ENCODE assay signal across 22 mouse cellular contexts in genomic region chr12:16196917-16197316, GRCm38 (mm10).
A peak's percentile ranks its signal among the peaks of the same experiment; 100 is the strongest.
DNase-seq lines count a peak whose midpoint lies in the region; ATAC-seq lines count a peak whose summit lies in the region.
"Had no signal": no experiment of that assay in that cellular context is flagged by ENCODE, and none has a peak within 500 bp of the region (broad histone marks: within the 10 kb centered on the region; RNA-seq: fewer than 3 reads in every experiment).

No protein-coding gene starts in this region.

- no peak overlapping the region for H3K4me2 ChIP-seq in heart, embryonic 12.5 days

- H3K9ac ChIP-seq in heart, embryonic 12.5 days: no peak overlapping the region

- no peaks in the 10 kb centered on the region for H3K9me3 ChIP-seq in heart, embryonic 12.5 days (replicated peaks)
- H3K9me3 ChIP-seq: G1E had no signal

- no peaks in the 10 kb centered on the region for H3K27me3 ChIP-seq in heart, embryonic 12.5 days (replicated peaks)
- H3K27me3 ChIP-seq: CH12.LX had no signal

- intact Hi-C loops in left cerebral cortex, postnatal 10 days (cut with DNase I): no loop called here

- no peaks in the 10 kb centered on the region for H3K4me1 ChIP-seq in heart, embryonic 12.5 days (replicated peaks)

- no peak overlapping the region for H3K4me3 ChIP-seq in heart, embryonic 12.5 days

- no peaks in the 10 kb centered on the region for H3K36me3 ChIP-seq in heart, embryonic 12.5 days
- H3K36me3 ChIP-seq: G1E had no signal

- DNase-seq in heart, adult 11 months: peak; percentile 51
- DNase-seq in testis, postnatal 14 days (ENCODE audit: low spot score): peak; percentile 14
- DNase-seq in testis, postnatal 10 days (ENCODE audit: low spot score): no peak
- no peak for DNase-seq in right cerebral cortex, postnatal 25 days
- no peak for DNase-seq in left cerebral cortex, postnatal 10 days (ENCODE audit: extremely low spot score in 1 of 2, low spot score in 2 of 2)
- DNase-seq: adrenal gland, adult 2 months; adrenal gland, adult 8-10 months; adrenal gland, postnatal 10 days; adrenal gland, postnatal 14 days; adrenal gland, postnatal 25 days; adrenal gland, postnatal 36 days; B cell, adult 2 months; cerebellum, adult 11 months; cerebellum, adult 11-12 months had no signal

- 91% methylated on average over 2 of the region's 2 CpGs for WGBS in heart, embryonic 12.5 days

- ATAC-seq in heart, embryonic 12.5 days (ENCODE audit: insufficient number of reproducible peaks, low FRiP score): no peak
- peak; percentile 77 for ATAC-seq in granulocyte monocyte progenitor cell, adult 5-6 weeks (replicated peaks; ENCODE audit: poor library complexity, severe bottlenecking)
- ATAC-seq in megakaryocyte progenitor cell, adult 5-6 weeks (replicated peaks; ENCODE audit: poor library complexity): peak; percentile 58
- ATAC-seq: activated CD4-positive, CD25-positive, alpha-beta regulatory T cell, adult 4 months; CD4-positive, CD25-positive, alpha-beta regulatory T cell, adult 4 months; Patski had no signal

- no peak overlapping the region for H3K27ac ChIP-seq in heart, embryonic 12.5 days (ENCODE audit: poor library complexity, severe bottlenecking)

Comparison
In these comparisons a context has a peak if more than half of its experiments do, and no peak if none do; other contexts are left out.
1. DNase-seq: peak in heart, adult 11 months (single experiment) and testis, postnatal 14 days (single experiment); none in testis, postnatal 10 days (single experiment), right cerebral cortex, postnatal 25 days (single experiment) and left cerebral cortex, postnatal 10 days (0 of 2).